Mouse (Mus musculus): ENCODE measurements around the gene Rgs12.

Gene Rgs12

GRCm38 (mm10) chr5:34948861-34949760, at the start of gene Rgs12:
TSS of gene Rgs12 (plus strand) at chr5:34949445.
- DNase-seq = peak; percentile 90

- DNase-seq = no peak
Observed at GRCm38 (mm10) chr5:34899787-34900469, 49.3 kb upstream of the Rgs12 start.

GRCm38 (mm10) chr5:34902371-34902770, 46.9 kb upstream of the Rgs12 start:
- DNase-seq = peak; percentile 33

GRCm38 (mm10) chr5:34902811-34903385, 46.3 kb upstream of the Rgs12 start:
- DNase-seq = peak; percentile 87

- no peak for DNase-seq
Observed at GRCm38 (mm10) chr5:34904412-34904811, 44.8 kb upstream of the Rgs12 start.

- no peak for DNase-seq
Observed at GRCm38 (mm10) chr5:34907230-34907629, 42.0 kb upstream of the Rgs12 start.

GRCm38 (mm10) chr5:34907910-34908725, 41.1 kb upstream of the Rgs12 start, which contains the start of gene Msantd1:
TSS of gene Msantd1 (plus strand) at chr5:34908012.
- DNase-seq = no peak

GRCm38 (mm10) chr5:34908726-34909633, 40.3 kb upstream of the Rgs12 start:
- DNase-seq = peak; percentile 20

GRCm38 (mm10) chr5:34909634-34910503, 39.4 kb upstream of the Rgs12 start:
- no peak for DNase-seq

- no peak for DNase-seq
Observed at GRCm38 (mm10) chr5:34910504-34910815, 38.8 kb upstream of the Rgs12 start.

GRCm38 (mm10) chr5:34915801-34916200, 33.4 kb upstream of the Rgs12 start:
- DNase-seq = peak; percentile 89

GRCm38 (mm10) chr5:34917234-34917655, 32.0 kb upstream of the Rgs12 start:
- DNase-seq = no peak

- no peak for DNase-seq
Observed at GRCm38 (mm10) chr5:34918785-34919184, 30.5 kb upstream of the Rgs12 start.

GRCm38 (mm10) chr5:34922531-34922930, 26.7 kb upstream of the Rgs12 start:
- no peak for DNase-seq

GRCm38 (mm10) chr5:34923920-34924319, 25.3 kb upstream of the Rgs12 start:
- no peak for DNase-seq

- no peak for DNase-seq
Observed at GRCm38 (mm10) chr5:34924519-34924918, 24.7 kb upstream of the Rgs12 start.

GRCm38 (mm10) chr5:34927648-34928047, 21.6 kb upstream of the Rgs12 start:
- no peak for DNase-seq

- DNase-seq = no peak
Observed at GRCm38 (mm10) chr5:34930151-34930975, 18.9 kb upstream of the Rgs12 start.

GRCm38 (mm10) chr5:34931091-34931490, 18.2 kb upstream of the Rgs12 start:
- no peak for DNase-seq
